Mouse (Mus musculus) A20 (cell line): ENCODE measurements at regions not wholly inside any gene's neighbourhood (a gene's known extent, or its start where the extent isn't known, plus 50 kb on each side); places are given as distances from the start of the nearest gene placed in this dataset.

Experiments
- DNase-seq: peaks from one replicate; pipeline ENCODE4 v3.0.0-alpha.2; 2011; ENCODE audit warnings: low read depth, low spot score

DNA sequence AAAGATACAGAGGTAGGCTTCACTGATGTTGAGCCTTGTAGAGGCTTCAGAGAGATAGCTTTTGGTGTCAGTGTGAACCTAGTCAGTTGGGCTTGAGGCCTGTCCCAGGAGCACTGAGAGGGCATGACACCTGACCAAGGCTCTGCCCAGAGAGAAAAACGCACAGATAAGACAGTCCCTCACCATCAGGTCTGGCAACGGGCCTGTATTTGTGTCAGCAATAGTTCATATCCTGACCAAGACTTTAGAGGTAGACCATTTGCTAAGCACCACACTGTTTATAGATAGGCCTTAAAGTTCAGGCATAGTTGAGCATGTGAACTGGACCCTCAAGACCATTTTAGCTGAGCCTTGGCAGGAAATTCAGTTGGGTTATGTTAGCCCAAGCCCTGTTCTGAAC is 60.4 kb upstream of the C2cd4b start:
- no peak for DNase-seq

DNA sequence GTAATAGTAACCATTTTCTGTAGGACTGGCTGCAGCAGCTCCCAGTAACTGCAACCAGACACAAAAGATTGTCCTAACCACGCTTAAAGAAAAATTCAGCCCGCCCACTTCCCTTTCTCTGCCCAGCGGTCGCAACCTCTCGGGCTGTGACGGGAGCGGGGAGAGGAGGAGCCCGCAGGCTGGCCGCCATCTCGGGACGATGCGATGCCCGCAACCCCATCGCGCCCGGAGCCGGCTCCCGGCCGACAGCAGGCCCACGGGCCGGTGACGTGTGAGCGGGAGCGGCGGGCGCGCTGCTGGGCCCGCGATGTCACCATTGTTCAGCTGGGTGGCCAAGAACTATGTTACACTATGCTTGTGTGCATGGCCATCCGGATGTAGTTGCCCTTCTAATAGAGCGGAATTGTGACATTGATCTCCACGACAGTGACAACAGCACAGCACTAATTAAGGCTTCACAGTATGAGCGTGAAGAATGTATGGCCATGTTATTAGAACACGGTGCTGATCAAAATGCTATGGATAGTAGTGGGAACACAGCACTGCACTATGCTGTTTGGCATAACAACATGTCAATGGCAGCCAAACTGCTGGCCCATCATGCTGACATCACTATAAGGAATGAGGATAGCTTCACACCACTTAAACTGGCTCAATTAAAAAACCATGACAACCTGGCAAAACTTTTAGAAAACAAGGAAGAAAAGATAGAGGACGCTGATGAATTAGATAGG is 59.2 kb upstream of the C2cd4b start:
- no peak for DNase-seq

DNA sequence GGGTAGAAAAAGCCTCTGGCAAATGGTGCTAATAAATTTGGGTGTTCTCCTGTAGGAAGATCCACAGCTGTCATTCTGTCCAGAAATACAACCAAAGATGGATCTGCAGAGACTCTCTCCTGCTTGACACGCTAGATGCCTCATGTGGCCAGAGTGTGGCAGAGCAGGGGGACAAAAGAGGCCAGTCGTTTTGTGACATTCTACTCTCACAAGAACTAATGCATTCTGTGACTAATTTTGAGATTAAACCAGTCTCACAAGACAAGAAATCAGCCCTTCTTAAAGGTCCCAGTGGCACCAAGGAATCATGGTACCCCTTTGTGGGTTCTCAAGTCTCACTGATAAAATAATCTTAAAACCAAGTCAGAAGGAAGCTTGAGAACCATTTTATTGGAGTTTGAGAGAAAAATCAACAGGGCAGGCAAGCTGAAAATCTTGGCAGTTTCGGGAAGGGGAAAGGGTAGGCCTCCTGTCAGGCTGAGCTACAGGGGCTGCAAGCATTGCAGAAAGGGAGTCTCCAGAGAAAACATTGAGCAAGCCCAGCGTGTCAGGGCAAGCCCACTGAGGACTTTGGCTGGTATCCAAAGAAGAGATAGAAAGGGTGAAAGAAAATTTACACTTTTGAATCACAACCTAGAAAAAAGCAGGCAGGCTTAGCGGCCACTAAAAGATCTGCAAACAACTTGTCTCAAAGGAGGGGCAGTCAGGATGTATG is 50.8 kb upstream of the C2cd4b start:
- no peak for DNase-seq
